Mouse (Mus musculus): ENCODE measurements around the gene Proca1.

The Proca1 gene

GRCm38 (mm10) chr11:78193113-78193512 lies at the start of gene Proca1:
Proca1 (plus strand) TSS chr11:78193392.
- CTCF ChIA-PET: no interaction called here

GRCm38 (mm10) chr11:78143520-78143919 lies 49.7 kb upstream of the Proca1 start:
- CTCF ChIA-PET: no interaction called here

- CTCF ChIA-PET: no interaction called here
Measured at GRCm38 (mm10) chr11:78146168-78146567, 47.0 kb upstream of the Proca1 start.

- CTCF ChIA-PET: no interaction called here
Measured at GRCm38 (mm10) chr11:78146707-78147543, 46.3 kb upstream of the Proca1 start.

DNA sequence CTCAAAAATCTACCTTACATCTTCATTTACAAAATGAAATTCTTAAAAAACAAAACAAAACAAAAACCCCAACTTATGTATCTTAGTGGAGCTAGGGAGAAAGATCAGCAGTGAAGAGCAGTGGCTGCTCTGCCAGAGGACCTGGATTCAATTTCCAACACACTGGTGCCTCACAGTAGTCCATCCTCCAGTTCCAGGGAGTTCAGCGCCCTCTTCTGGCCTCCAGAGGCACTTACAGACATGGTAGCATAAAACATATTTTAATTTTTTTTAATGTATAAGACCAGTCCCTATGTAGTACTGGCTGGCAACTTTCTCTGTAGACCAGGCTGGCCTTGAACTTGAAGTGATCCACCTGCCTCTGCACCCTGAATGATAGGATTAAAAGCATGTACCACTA lies 42.0 kb upstream of the Proca1 start:
- CTCF ChIA-PET: no interaction called here

DNA sequence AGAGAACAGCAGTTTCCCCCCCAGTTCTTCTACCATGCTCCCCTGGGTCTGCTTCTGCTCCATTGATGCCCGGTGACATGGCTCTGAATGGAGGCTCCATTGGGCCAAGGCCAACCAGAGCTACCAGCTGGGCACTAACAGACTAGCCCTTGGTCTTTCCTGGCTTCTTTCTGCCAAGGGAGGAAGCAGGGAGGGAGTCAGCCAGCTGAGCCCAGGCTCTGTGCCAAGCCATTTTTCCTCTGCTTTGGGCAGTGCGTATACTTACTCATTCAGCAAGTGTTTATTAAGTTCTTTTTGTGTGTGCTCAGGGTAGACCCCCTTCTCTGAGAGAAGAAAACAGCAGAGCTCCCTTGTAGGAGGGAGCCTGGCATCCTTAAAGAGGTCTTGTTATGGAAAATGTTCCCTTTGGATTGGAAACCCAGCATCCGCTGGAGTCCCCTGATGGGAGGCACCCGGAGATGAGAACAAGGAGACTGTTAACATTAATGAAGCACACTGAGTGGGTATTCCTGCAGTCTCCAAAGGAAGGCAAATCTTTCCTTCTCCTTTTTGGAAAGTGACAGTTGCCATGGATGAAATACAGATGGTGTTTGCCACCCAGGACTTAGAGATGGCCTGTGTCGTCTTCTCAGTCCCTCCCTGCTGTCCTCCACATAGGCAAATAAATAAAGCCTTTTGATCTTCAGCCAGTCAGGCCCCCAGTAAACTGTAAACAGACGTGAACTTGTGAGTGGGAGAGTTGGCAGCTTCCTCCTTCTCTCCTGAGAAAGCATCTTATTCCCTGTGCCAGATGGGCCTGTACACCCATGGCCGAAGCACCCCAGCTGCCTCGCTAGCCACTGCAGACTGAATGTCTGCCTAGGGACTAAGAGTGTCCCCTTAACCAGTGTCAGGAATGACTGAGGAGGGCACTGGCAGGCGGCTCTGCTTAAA lies 40.6 kb upstream of the Proca1 start:
- CTCF ChIA-PET: no interaction called here

- CTCF ChIA-PET: no interaction called here
Measured at GRCm38 (mm10) chr11:78153778-78154177, 39.4 kb upstream of the Proca1 start.

DNA sequence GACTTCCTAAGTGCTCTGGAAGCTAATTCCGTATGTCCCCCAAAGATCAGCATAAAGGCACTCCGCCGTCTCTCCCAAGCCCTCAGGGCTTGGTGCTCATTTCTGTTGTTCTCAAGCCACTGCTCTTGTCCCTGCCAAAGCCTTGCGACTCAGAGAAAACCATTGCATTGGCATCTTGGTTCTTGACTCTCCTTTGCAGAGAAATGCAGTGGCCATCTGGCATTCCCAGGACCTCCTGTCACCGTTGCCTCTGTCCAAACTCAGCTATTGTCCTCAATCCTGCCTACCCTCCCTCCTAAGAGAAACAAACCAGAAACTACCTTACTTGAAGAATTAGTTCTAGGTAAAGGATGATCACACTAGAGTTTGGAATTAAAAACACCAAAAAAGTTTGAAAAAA lies 37.5 kb upstream of the Proca1 start:
- CTCF ChIA-PET: no interaction called here

GRCm38 (mm10) chr11:78156156-78156699 lies 37.0 kb upstream of the Proca1 start:
- CTCF ChIA-PET: no interaction called here

DNA sequence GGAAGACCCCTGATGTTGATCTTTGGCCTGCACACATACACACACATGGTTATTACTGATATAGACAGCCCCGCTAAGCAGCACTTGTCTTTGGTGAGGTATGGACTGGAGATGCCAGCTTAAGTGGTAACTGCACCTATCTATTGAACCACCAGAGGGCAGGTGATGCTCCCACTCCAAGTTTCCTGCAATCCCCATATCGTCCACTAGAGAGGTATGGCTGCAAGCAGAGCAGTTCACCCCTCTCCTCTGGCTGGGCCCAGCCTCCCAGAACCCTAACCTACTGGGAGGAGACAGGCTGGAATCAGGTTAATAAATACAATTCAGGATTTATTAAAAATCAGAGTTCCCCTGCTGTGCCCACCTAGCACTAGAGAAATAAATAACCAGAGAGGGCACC lies 34.1 kb upstream of the Proca1 start:
- CTCF ChIA-PET: interaction anchor here (1.3 to 2.5 kb wide), 2 partner anchors 12 to 19 kb away, joined by 3 to 8 read pairs; no protein-coding TSS in a partner anchor

- CTCF ChIA-PET: interaction anchor here (1.3 to 2.5 kb wide), 2 partner anchors 12 to 18 kb away, joined by 3 to 8 read pairs; no protein-coding TSS in a partner anchor
Measured at GRCm38 (mm10) chr11:78159557-78159956, 33.6 kb upstream of the Proca1 start.

- CTCF ChIA-PET: interaction anchor here (1.0 kb wide), 1 partner anchor 11 kb away, joined by 3 read pairs; no protein-coding TSS in a partner anchor
Measured at GRCm38 (mm10) chr11:78160171-78160570, 33.0 kb upstream of the Proca1 start.

DNA sequence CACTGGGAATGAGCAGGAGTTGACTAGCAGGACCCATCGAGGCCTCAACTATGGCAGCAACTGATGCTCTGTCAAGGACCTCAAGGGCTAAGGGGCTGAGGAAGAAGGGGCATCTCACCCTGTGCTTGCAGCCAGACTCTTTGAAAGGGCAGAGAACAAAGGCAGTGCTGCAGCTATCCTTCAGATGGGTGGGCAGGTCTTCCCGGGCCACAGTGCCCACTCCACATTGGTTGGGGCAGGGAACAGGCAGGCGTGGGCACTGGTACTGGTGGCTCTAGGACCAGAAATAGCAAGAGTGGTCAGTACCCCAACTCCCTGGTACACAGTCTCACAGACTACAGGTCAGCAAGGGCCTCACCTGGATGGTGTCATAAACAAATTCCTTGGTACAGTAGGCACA lies 32.5 kb upstream of the Proca1 start:
- CTCF ChIA-PET: interaction anchor here (1.0 kb wide), 1 partner anchor 11 kb away, joined by 3 read pairs; no protein-coding TSS in a partner anchor

DNA sequence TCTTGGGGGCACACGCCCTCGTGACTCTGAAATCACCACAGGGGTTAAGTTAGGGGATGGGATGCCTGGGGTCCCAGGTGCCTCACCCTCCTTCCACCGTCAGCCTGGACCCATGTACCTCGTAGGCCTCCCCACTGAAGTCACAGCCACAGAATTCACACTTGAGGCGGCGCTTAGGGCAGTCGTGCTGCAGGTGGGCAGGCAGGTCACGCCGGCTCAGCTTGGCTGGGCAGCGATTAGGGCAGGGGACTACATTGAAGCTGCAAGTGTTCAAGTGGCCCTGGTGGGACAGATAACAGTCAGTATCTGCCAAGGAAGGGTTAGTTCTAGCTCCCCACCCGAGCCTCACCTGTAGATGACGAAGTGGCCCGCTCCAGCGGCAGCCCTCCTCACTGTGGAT lies 32.0 kb upstream of the Proca1 start:
- CTCF ChIA-PET: no interaction called here

DNA sequence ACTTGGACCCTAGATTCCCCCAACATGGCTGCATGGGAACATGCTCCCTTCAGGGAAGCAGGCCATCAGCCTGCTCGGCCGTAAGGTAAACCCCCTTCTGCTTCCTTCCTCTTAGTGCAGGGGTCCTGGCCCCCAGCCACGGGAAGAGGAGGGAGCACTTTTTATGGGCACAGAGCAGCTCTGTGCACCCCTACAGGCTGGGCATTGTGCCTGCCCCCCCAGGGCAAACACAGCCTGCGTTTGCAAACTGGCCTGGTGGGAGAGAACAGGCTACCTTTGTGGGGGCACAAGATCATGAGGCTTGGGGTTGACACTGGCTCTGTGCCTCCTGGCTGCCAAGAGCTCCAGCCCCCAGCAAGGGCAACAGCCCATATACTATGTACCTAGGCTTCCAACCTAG lies 31.2 kb upstream of the Proca1 start:
- CTCF ChIA-PET: interaction anchor here (1.0 kb wide), 2 partner anchors 10 to 15 kb away, joined by 3 read pairs; no protein-coding TSS in a partner anchor

GRCm38 (mm10) chr11:78162504-78162903 lies 30.7 kb upstream of the Proca1 start:
- CTCF ChIA-PET: interaction anchor here (1.0 kb wide), 2 partner anchors 9 to 15 kb away, joined by 3 read pairs; no protein-coding TSS in a partner anchor

DNA sequence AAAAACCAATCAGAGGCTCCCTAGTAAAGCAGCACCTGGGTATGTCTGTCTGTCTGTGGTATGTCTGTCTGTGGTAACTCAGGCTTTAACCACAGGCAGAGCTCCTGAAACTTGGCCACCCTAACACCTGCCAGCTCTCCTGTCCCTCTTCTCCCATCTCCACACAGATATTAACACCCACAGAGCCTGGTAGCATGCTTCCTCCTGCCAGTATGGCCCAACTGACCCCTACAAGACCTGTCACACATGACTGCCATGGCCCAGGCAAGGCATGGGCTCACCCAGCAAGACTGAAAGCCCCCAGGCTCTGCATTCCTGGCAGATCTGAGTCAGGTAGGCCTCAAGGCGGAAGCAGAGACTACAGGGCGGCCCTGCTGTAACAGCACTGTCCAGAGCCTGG lies 30.1 kb upstream of the Proca1 start:
- CTCF ChIA-PET: interaction anchor here (1.0 kb wide), 1 partner anchor 9 kb away, joined by 3 read pairs; no protein-coding TSS in a partner anchor

DNA sequence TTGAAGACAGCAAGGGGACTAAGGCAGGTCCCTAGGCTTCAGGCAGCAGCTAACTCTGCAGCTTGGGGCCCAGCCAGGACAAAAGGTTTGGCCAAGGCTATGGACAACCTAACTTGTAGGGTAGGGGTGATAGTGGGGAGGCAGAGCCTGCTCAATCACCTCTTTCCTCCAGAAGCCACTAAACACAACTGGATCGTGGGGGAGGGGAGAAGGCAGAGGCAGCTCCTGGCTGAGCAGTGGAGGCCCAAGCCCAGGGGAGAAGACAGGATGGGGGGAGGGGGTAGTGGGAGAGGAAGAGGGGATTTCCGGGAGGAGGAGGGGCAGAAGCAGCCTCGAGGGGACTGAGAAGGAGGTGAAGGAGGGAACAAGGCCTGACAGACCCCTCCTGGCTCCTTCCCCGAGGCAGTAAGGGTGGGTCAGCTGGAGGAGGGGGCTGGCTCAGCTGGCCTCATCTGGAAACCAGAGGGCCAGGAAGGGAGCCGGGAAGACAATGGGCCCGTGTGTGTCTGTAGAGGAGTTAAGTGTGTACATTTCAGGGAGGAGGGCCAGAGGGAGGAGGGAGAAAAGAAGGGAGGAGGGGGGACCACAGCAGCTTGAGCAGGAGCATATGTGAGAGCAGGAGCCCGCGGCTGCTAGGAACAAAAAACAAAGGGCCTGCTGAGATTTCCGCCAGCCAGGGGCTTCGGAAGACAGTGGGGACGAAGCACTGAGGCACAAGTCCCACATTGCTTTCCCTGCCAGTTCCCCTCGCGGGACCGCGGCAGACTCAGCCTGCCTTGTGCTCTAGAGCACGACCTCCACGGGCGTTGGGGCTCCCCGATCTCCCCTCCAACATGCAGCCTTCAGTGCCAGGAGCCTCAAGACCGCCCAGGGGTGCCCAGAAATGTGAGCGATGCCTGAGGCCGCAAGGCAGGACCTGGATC lies 29.2 kb upstream of the Proca1 start:
- CTCF ChIA-PET: interaction anchor here (0.7 kb wide), 1 partner anchor 138 kb away, joined by 3 read pairs; no protein-coding TSS in a partner anchor

DNA sequence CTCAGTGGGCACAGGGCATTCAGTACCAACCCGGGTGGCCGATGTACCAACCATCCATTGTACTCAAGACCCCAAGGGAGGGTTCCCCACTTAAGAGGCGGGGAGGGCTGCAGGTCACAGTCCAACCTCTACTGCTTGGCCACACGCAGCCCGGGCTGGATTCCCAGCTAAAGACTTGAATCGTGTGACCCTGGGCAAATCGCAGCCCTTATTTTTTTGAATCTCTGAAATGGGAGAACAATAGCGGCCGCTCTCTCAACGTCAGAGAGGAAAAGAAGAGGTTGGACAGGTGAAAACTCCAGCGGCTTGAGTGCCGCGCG lies 28.6 kb upstream of the Proca1 start:
- CTCF ChIA-PET: interaction anchor here (0.7 kb wide), 1 partner anchor 139 kb away, joined by 3 read pairs; no protein-coding TSS in a partner anchor

DNA sequence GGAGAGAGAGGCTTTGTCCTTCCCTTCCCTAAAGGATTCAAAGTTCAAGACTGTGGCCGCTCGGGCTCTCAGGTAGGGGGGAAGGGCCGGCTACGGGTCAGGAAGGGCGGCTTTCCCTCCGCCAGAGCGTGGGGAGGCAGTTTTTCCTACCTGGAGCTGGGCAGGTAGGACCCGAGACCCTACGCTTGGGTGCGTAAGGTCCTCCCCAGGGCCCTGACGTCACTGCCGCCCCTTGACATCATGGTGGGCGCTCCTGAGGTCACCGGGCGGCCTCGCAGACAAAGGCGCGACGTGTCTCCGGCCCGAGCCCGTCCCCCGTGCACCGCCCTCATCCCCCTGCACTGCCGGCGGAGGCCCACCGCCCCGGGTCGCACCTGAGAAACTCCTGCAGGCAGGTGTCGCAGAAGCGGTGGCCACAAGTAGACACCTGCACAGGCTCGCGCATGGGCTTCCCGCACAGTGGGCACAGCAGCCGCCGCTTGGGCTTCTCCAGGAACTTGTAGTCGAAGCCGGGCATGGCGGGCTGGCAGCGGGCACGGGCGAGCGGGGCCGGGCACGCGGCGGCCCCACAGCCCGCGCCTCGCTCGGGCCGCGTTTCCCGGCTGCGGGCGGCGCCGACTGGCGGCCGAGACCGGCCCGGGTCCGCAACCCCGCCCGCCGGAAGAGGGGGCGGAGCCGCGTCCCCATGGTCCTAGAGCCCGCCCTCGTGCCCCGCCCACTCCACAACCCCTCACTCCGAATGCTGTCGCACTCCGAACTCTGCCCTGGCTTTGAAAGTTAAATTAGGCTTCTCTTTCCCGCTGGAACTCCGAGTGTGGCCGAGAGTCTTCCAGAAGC lies 28.1 kb upstream of the Proca1 start, which contains the start of gene Traf4:
TSS of gene Traf4 (minus strand) at position 666 of the 837 bp plus-strand sequence.
- CTCF ChIA-PET: interaction anchor here (0.7 kb wide), 1 partner anchor 140 kb away, joined by 3 read pairs; no protein-coding TSS in a partner anchor
